Mouse (Mus musculus) CH12.LX (cell line): ENCODE measurements around the gene Pipox.

Experiments used
- CTCF ChIP-seq, 2 experiments: IDR thresholded peaks in 1 of 2; conservative IDR thresholded peaks in 1 of 2; 2 replicates each; pipeline ENCODE4 v1.5.1; 2011 to 2012; ENCODE audit warnings: low read depth in 2 of 2, low read length in 2 of 2, improper control_type of control experiment in 1 of 2, inconsistent platforms in 1 of 2, mild to moderate bottlenecking in 1 of 2, moderate library complexity in 1 of 2
- E2F4 ChIP-seq: IDR thresholded peaks from 2 replicates; pipeline ENCODE4 v1.6.1; 2011; ENCODE audit warnings: low read depth, low read length, improper control_type of control experiment; ENCODE audit not compliant: insufficient replicate concordance
- EP300 ChIP-seq: IDR thresholded peaks from 2 replicates; pipeline ENCODE4 v1.6.1; 2011; ENCODE audit warnings: low read length, improper control_type of control experiment
- GABPA ChIP-seq: IDR thresholded peaks from 2 replicates; pipeline ENCODE4 v1.6.1; 2012; ENCODE audit warnings: low read depth, low read length, improper control_type of control experiment, inconsistent platforms; ENCODE audit not compliant: insufficient replicate concordance
- KAT2A ChIP-seq: IDR thresholded peaks from 2 replicates; pipeline ENCODE4 v1.6.1; 2012; ENCODE audit warnings: low read length, improper control_type of control experiment, inconsistent platforms; ENCODE audit not compliant: insufficient replicate concordance
- MAFK ChIP-seq: IDR thresholded peaks from 2 replicates; pipeline ENCODE4 v1.6.1; 2011; ENCODE audit warnings: low read length, improper control_type of control experiment; ENCODE audit not compliant: insufficient replicate concordance
- POLR2A ChIP-seq: IDR thresholded peaks from 2 replicates; pipeline ENCODE4 v1.6.1; 2011; ENCODE audit warnings: low read depth, mild to moderate bottlenecking, improper control_type of control experiment, low read length
- USF1 ChIP-seq: IDR thresholded peaks from 2 replicates; pipeline ENCODE4 v1.6.1; 2014; ENCODE audit warnings: low read depth, mild to moderate bottlenecking, inconsistent platforms, low read length, improper control_type of control experiment
- USF2 ChIP-seq: conservative IDR thresholded peaks from 2 replicates; pipeline ENCODE4 v1.6.1; 2011; ENCODE audit warnings: low read depth, low read length, improper control_type of control experiment

- no peak for TF ChIP-seq USF2
- no peak for TF ChIP-seq CTCF (conservative IDR thresholded peaks at IDR 0.05 in 1 of 2, IDR thresholded peaks at IDR 0.05 in 1 of 2; ENCODE audit: low read depth in 2 of 2, low read length in 2 of 2)
- TF ChIP-seq USF1: no peak
- no peak for TF ChIP-seq POLR2A
- TF ChIP-seq E2F4: no peak
- no peak for TF ChIP-seq KAT2A
- TF ChIP-seq EP300: no peak
- no peak for TF ChIP-seq MAFK
- TF ChIP-seq GABPA: no peak
These were observed 43.0 kb upstream of the Pipox start for GRCm38 (mm10) chr11:77936846-77937245.
